9 mouse cellular contexts compared by ENCODE assay signal in genomic region chr17:81045525-81046150, GRCm38 (mm10). TPM values are rescaled to one million over a fixed set of nuclear protein-coding genes. Genes with fewer than 3 reads are reported as not detected.
DNase-seq lines count a peak whose midpoint lies in the region; TF ChIP-seq lines count a peak whose summit lies in the region.
"Had no signal": no experiment of that assay in that cellular context is flagged by ENCODE, and none has a peak within 500 bp of the region (broad histone marks: within the 10 kb centered on the region; RNA-seq: fewer than 3 reads in every experiment).

No protein-coding gene starts in this region.

- no peaks in the 10 kb centered on the region for H3K36me3 ChIP-seq in splenic B cell, adult 2 months (ENCODE audit: control insufficient read depth, insufficient read depth, low read length, poor library complexity, severe bottlenecking)
- H3K36me3 ChIP-seq in forebrain, embryonic 10.5 days (replicated peaks), result peaks cover 57% of the 10 kb centered on the region

- H3K27me3 ChIP-seq in splenic B cell, adult 2 months (ENCODE audit: control insufficient read depth, insufficient read depth, low read length, poor library complexity, severe bottlenecking), result no peaks in the 10 kb centered on the region
- H3K27me3 ChIP-seq in forebrain, embryonic 10.5 days (ENCODE audit: poor library complexity, severe bottlenecking), result no peaks in the 10 kb centered on the region
- H3K27me3 ChIP-seq: neural tube, embryonic 13.5 days had no signal

- peaks cover 3% of the 10 kb centered on the region; the same call in 1 of the 2 replicates for H3K4me1 ChIP-seq in forebrain, embryonic 10.5 days

- TF ChIP-seq CTCF in gastrocnemius, adult 2 months (IDR thresholded peaks at IDR 0.05), result peak; percentile 61

- DNase-seq in gastrocnemius, adult 2 months, result peak; percentile 28
- no peak for DNase-seq in gastrocnemius, postnatal 36 days
- DNase-seq in urinary bladder, postnatal 14 days (ENCODE audit: low spot score), result peak; percentile 40
- no peak for DNase-seq in urinary bladder, adult 18-20 months (ENCODE audit: low spot score in 2 of 2)
- peak; percentile 37 for DNase-seq in embryo, embryonic 10.5 days (ENCODE audit: low spot score)
- peak; percentile 11 for DNase-seq in left cerebral cortex, postnatal 4 days
- peak; percentile 51 for DNase-seq in splenic B cell, adult 2 months (ENCODE audit: low read depth, low spot score)
- no peak for DNase-seq in forebrain, embryonic 10.5 days (ENCODE audit: extremely low spot score, low spot score)

- H3K4me3 ChIP-seq in gastrocnemius, adult 2 months, result no peak overlapping the region
- no peak overlapping the region for H3K4me3 ChIP-seq in forebrain, embryonic 10.5 days
- H3K4me3 ChIP-seq: neural tube, embryonic 13.5 days had no signal

- no peak overlapping the region for H3K27ac ChIP-seq in gastrocnemius, adult 2 months
- no peak overlapping the region for H3K27ac ChIP-seq in forebrain, embryonic 10.5 days
- H3K27ac ChIP-seq: neural tube, embryonic 13.5 days had no signal

- no peaks in the 10 kb centered on the region for H3K9me3 ChIP-seq in forebrain, embryonic 10.5 days
- H3K9me3 ChIP-seq: neural tube, embryonic 13.5 days had no signal

- 94% methylated on average over 9 of the region's 9 CpGs for WGBS in forebrain, embryonic 10.5 days

- intact Hi-C loops in gastrocnemius, adult 2 months (cut with DNase I), result no loop called here
- intact Hi-C loops in gastrocnemius, postnatal 36 days (cut with DNase I), result no loop called here
- intact Hi-C loops in left cerebral cortex, postnatal 4 days (cut with DNase I), result no loop called here

RNA-seq across cellular contexts. Expression of gene Thumpd2, which starts 19.2 kb away (rescaled TPM):
- total RNA-seq in gastrocnemius, adult 2 months (2021), result 1 to 10 TPM; 2.5 to 4.0 TPM
- total RNA-seq in gastrocnemius, postnatal 36 days (2021), result 1 to 10 TPM; 2.4 to 3.0 TPM
- total RNA-seq in left cerebral cortex, postnatal 4 days (2021), result 1 to 10 TPM; 4.2 to 4.8 TPM
- polyA plus RNA-seq in forebrain, embryonic 10.5 days (2016; fragmentation: Nextera tagmentation; extraction: Ambion mirVana), result 15.9 and 17.0 TPM in 2 replicates

Comparison
In these comparisons a context has a peak if more than half of its experiments do, and no peak if none do; other contexts are left out.
1. DNase-seq: peak in gastrocnemius, adult 2 months (single experiment), urinary bladder, postnatal 14 days (single experiment), embryo, embryonic 10.5 days (single experiment), left cerebral cortex, postnatal 4 days (single experiment) and splenic B cell, adult 2 months (single experiment); none in gastrocnemius, postnatal 36 days (0 of 2), urinary bladder, adult 18-20 months (0 of 2) and forebrain, embryonic 10.5 days (single experiment).